Mouse (Mus musculus): ENCODE measurements around the gene Prep. TPM values are rescaled to one million over a fixed set of nuclear protein-coding genes. Genes with fewer than 3 reads are reported as not detected.

The Prep gene
- polyA plus RNA-seq, 1 experiment = 5.2 TPM

DNA sequence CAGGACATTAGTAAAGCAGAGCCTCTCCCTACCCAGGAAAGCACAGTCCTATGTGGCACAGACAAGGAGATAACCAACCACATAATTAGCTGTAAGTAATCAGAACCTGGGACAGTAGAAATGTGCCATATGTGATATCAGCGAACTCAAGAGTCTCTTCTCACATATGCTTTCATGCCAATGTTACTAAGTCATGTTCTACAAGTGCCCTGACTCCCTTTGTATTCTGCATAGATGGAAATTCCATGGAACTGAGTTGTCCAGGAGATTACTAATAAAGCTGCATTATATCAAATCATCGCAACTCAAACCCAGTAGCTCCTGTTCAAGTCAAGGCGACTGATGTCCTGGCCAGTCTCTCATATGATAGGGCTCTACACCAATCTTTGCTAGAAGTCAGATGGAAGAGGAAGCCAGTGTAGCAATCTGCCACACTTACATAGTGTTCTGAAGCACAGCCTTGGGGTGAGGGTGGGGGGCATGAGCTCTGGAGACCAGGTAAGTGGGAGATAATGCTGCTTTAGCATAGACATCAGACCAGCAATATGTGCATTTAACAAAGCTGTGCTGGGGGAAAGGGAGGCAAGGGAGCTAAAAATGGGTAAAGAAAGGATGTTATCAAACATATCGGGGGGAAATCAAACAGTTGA is 113.8 kb downstream of the Prep start:
- Histone ChIP-seq H3K27me3 (ENCODE audit: control insufficient read depth, insufficient read depth, low read length) (no peaks in the 10 kb centered on the region), H3K4me3 (ENCODE audit: low read depth, low read length) (no peak overlapping the region), H3K36me3 (ENCODE audit: control insufficient read depth, insufficient read depth, low read length) (no peaks in the 10 kb centered on the region), H3K4me1 (ENCODE audit: control insufficient read depth, insufficient read depth, insufficient read length, low read length) (no peaks in the 10 kb centered on the region), H3K27ac (ENCODE audit: insufficient read depth, low read depth, low read length) (no peak overlapping the region)
- no peak for TF ChIP-seq POLR2A (IDR thresholded peaks at IDR 0.05; ENCODE audit: low read depth, low read length)
- TF ChIP-seq CTCF (IDR thresholded peaks at IDR 0.05; ENCODE audit: extremely low read depth, insufficient read length, insufficient replicate concordance, low read depth, low read length) = no peak
- WGBS = 89% methylated on average over 4 of the region's 4 CpGs

DNA sequence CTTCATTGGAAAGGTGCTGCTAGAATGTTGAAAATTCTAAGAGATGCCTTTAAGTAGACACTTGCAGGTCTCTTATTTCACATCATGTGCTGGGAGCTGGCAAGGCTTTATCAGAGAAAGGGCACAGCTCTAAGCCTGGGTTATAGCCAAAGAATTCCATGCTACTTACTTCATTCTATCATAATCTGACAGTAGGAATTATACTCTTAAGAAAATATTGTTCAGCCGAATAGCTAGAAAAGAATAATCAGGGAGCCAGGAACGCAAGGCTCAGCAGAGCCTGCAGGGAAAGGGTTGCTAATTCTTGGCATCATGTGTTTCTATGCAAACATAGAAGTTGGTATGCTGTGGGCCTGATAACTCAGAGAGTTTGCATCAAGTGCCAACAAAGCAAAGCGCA is 114.3 kb downstream of the Prep start:
- H3K27me3 ChIP-seq (ENCODE audit: control insufficient read depth, insufficient read depth, low read length) = no peaks in the 10 kb centered on the region
- no peak overlapping the region for H3K4me3 ChIP-seq (ENCODE audit: low read depth, low read length)
- TF ChIP-seq CTCF (IDR thresholded peaks at IDR 0.05; ENCODE audit: extremely low read depth, insufficient read length, insufficient replicate concordance, low read depth, low read length) (no peak), POLR2A (IDR thresholded peaks at IDR 0.05; ENCODE audit: low read depth, low read length) (no peak)
- no peak overlapping the region for H3K27ac ChIP-seq (ENCODE audit: insufficient read depth, low read depth, low read length)
- H3K36me3 ChIP-seq (ENCODE audit: control insufficient read depth, insufficient read depth, low read length) = no peaks in the 10 kb centered on the region
- H3K4me1 ChIP-seq (ENCODE audit: control insufficient read depth, insufficient read depth, insufficient read length, low read length) = no peaks in the 10 kb centered on the region
- WGBS = 67% methylated on average over 3 of the region's 3 CpGs

DNA sequence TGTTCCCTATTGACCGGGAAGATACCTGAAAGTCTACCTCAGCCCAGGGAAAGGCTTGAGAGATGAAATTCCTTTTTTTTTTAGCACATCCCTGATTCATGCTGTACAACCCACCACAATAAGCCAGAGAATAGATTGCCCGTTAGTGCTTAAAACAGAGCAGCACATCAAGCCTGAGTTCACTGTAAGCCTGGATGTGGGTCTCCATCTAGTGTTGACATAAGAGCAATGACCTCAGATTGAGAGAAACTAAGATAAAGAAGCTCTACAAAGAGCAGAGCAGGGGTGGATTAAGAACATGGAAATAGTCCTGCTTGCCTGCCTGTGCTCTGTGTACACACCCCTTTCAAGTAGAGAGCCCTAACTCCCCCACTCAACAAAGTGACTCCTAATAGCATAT is 118.5 kb downstream of the Prep start:
- WGBS = 85% methylated on average over 2 of the region's 2 CpGs
- Histone ChIP-seq H3K36me3 (ENCODE audit: control insufficient read depth, insufficient read depth, low read length) (no peaks in the 10 kb centered on the region), H3K27ac (ENCODE audit: insufficient read depth, low read depth, low read length) (no peak overlapping the region), H3K27me3 (ENCODE audit: control insufficient read depth, insufficient read depth, low read length) (no peaks in the 10 kb centered on the region), H3K4me1 (ENCODE audit: control insufficient read depth, insufficient read depth, insufficient read length, low read length) (no peaks in the 10 kb centered on the region), H3K4me3 (ENCODE audit: low read depth, low read length) (no peak overlapping the region)
- TF ChIP-seq POLR2A (IDR thresholded peaks at IDR 0.05; ENCODE audit: low read depth, low read length) = no peak
- no peak for TF ChIP-seq CTCF (IDR thresholded peaks at IDR 0.05; ENCODE audit: extremely low read depth, insufficient read length, insufficient replicate concordance, low read depth, low read length)

- no peak overlapping the region for H3K4me3 ChIP-seq (ENCODE audit: low read depth, low read length)
- no peak overlapping the region for H3K27ac ChIP-seq (ENCODE audit: insufficient read depth, low read depth, low read length)
- no peaks in the 10 kb centered on the region for H3K27me3 ChIP-seq (ENCODE audit: control insufficient read depth, insufficient read depth, low read length)
- no peaks in the 10 kb centered on the region for H3K4me1 ChIP-seq (ENCODE audit: control insufficient read depth, insufficient read depth, insufficient read length, low read length)
- H3K36me3 ChIP-seq (ENCODE audit: control insufficient read depth, insufficient read depth, low read length) = no peaks in the 10 kb centered on the region
- TF ChIP-seq POLR2A (IDR thresholded peaks at IDR 0.05; ENCODE audit: low read depth, low read length) (no peak), CTCF (IDR thresholded peaks at IDR 0.05; ENCODE audit: extremely low read depth, insufficient read length, insufficient replicate concordance, low read depth, low read length) (no peak)
- 59% methylated on average over 14 of the region's 14 CpGs for WGBS
These were observed 126.6 kb downstream of the Prep start for GRCm38 (mm10) chr10:45193330-45194310.

GRCm38 (mm10) chr10:45194531-45194930 is 127.5 kb downstream of the Prep start:
- Histone ChIP-seq H3K27ac (ENCODE audit: insufficient read depth, low read depth, low read length) (no peak overlapping the region), H3K36me3 (ENCODE audit: control insufficient read depth, insufficient read depth, low read length) (no peaks in the 10 kb centered on the region), H3K4me3 (ENCODE audit: low read depth, low read length) (no peak overlapping the region), H3K27me3 (ENCODE audit: control insufficient read depth, insufficient read depth, low read length) (no peaks in the 10 kb centered on the region), H3K4me1 (ENCODE audit: control insufficient read depth, insufficient read depth, insufficient read length, low read length) (no peaks in the 10 kb centered on the region)
- TF ChIP-seq POLR2A (IDR thresholded peaks at IDR 0.05; ENCODE audit: low read depth, low read length) = no peak
- TF ChIP-seq CTCF (IDR thresholded peaks at IDR 0.05; ENCODE audit: extremely low read depth, insufficient read length, insufficient replicate concordance, low read depth, low read length) = no peak
- 75% methylated on average over 5 of the region's 5 CpGs for WGBS

GRCm38 (mm10) chr10:45204582-45204981 is 137.6 kb downstream of the Prep start:
- Histone ChIP-seq H3K27ac (ENCODE audit: insufficient read depth, low read depth, low read length) (no peak overlapping the region), H3K4me1 (ENCODE audit: control insufficient read depth, insufficient read depth, insufficient read length, low read length) (no peaks in the 10 kb centered on the region), H3K27me3 (ENCODE audit: control insufficient read depth, insufficient read depth, low read length) (no peaks in the 10 kb centered on the region), H3K36me3 (ENCODE audit: control insufficient read depth, insufficient read depth, low read length) (no peaks in the 10 kb centered on the region), H3K4me3 (ENCODE audit: low read depth, low read length) (no peak overlapping the region)
- WGBS = 35% methylated on average over 1 of the region's 1 CpGs
- TF ChIP-seq POLR2A (IDR thresholded peaks at IDR 0.05; ENCODE audit: low read depth, low read length) = no peak
- no peak for TF ChIP-seq CTCF (IDR thresholded peaks at IDR 0.05; ENCODE audit: extremely low read depth, insufficient read length, insufficient replicate concordance, low read depth, low read length)

GRCm38 (mm10) chr10:45210201-45210600 is 143.2 kb downstream of the Prep start:
- Histone ChIP-seq H3K4me3 (ENCODE audit: low read depth, low read length) (no peak overlapping the region), H3K27ac (ENCODE audit: insufficient read depth, low read depth, low read length) (no peak overlapping the region), H3K4me1 (ENCODE audit: control insufficient read depth, insufficient read depth, insufficient read length, low read length) (no peaks in the 10 kb centered on the region), H3K27me3 (ENCODE audit: control insufficient read depth, insufficient read depth, low read length) (no peaks in the 10 kb centered on the region), H3K36me3 (ENCODE audit: control insufficient read depth, insufficient read depth, low read length) (no peaks in the 10 kb centered on the region)
- TF ChIP-seq CTCF (IDR thresholded peaks at IDR 0.05; ENCODE audit: extremely low read depth, insufficient read length, insufficient replicate concordance, low read depth, low read length) (no peak), POLR2A (IDR thresholded peaks at IDR 0.05; ENCODE audit: low read depth, low read length) (no peak)

Data from small intestine, adult 2 months (tissue).